Mouse (Mus musculus): Measurements from ENCODE around the gene Fgf4. TPM values are rescaled to one million over a fixed set of nuclear protein-coding genes. Genes with fewer than 3 reads are reported as not detected.
"Not testable (repeated sequence)": the region's sequence is repeated elsewhere in the genome, so short reads cannot be mapped to it uniquely, and the experiment has no call there.

Gene Fgf4
- polyA plus RNA-seq, 1 experiment from 2014 or later, result not detected

GRCm38 (mm10) chr7:144873160-144873559 is 26.0 kb downstream of the Fgf4 start:
- H3K4me2 ChIP-seq, result no peak overlapping the region
- H3K9ac ChIP-seq, result no peak overlapping the region
- WGBS, result 75% methylated on average over 4 of the region's 4 CpGs
- no peaks in the 10 kb centered on the region for H3K9me3 ChIP-seq (replicated peaks)
- H3K4me3 ChIP-seq, result no peak overlapping the region
- no peaks in the 10 kb centered on the region for H3K36me3 ChIP-seq (ENCODE audit: poor library complexity, severe bottlenecking)
- peaks cover 3% of the 10 kb centered on the region; the same call in 1 of the 2 replicates for H3K27me3 ChIP-seq
- H3K27ac ChIP-seq, result no peak overlapping the region
- peaks cover 9% of the 10 kb centered on the region for H3K4me1 ChIP-seq
- no peak for ATAC-seq

GRCm38 (mm10) chr7:144874226-144874625 is 27.1 kb downstream of the Fgf4 start:
- WGBS, result 61% methylated on average over 4 of the region's 4 CpGs
- ATAC-seq, result no peak
- no peaks in the 10 kb centered on the region for H3K36me3 ChIP-seq (ENCODE audit: poor library complexity, severe bottlenecking)

GRCm38 (mm10) chr7:144878401-144878800 is 31.2 kb downstream of the Fgf4 start:
- no peak for ATAC-seq
- H3K9ac ChIP-seq, result no peak overlapping the region
- H3K4me1 ChIP-seq, result peaks cover 9% of the 10 kb centered on the region
- no peak overlapping the region for H3K4me3 ChIP-seq
- 100% methylated on average over 1 of the region's 1 CpGs for WGBS
- H3K27ac ChIP-seq, result no peak overlapping the region
- no peaks in the 10 kb centered on the region for H3K9me3 ChIP-seq (replicated peaks)
- no peak overlapping the region for H3K4me2 ChIP-seq
- no peaks in the 10 kb centered on the region for H3K36me3 ChIP-seq (ENCODE audit: poor library complexity, severe bottlenecking)
- peaks cover 3% of the 10 kb centered on the region; the same call in 1 of the 2 replicates for H3K27me3 ChIP-seq

More at GRCm38 (mm10) chr7:144874226-144874625, 27.1 kb downstream of the Fgf4 start:
- Histone ChIP-seq H3K4me3 (no peak overlapping the region), H3K9ac (no peak overlapping the region), H3K9me3 (replicated peaks) (no peaks in the 10 kb centered on the region), H3K4me2 (no peak overlapping the region), H3K27me3 (peaks cover 3% of the 10 kb centered on the region; the same call in 1 of the 2 replicates), H3K4me1 (peaks cover 9% of the 10 kb centered on the region), H3K27ac (no peak overlapping the region)

GRCm38 (mm10) chr7:144883106-144883505 is 35.9 kb downstream of the Fgf4 start:
- no peak overlapping the region for H3K27ac ChIP-seq
- no peaks in the 10 kb centered on the region for H3K4me1 ChIP-seq
- no peak overlapping the region for H3K4me3 ChIP-seq
- no peak for ATAC-seq
- H3K4me2 ChIP-seq, result no peak overlapping the region
- H3K9me3 ChIP-seq (replicated peaks), result no peaks in the 10 kb centered on the region
- 0 out of 2 replicates have a peak, but pooled peaks cover 6% of the 10 kb centered on the region for H3K27me3 ChIP-seq
- WGBS, result 40% methylated on average over 2 of the region's 2 CpGs
- no peaks in the 10 kb centered on the region for H3K36me3 ChIP-seq (ENCODE audit: poor library complexity, severe bottlenecking)
- no peak overlapping the region for H3K9ac ChIP-seq

GRCm38 (mm10) chr7:144887672-144888071 is 40.5 kb downstream of the Fgf4 start:
- Histone ChIP-seq H3K27ac (no peak overlapping the region), H3K27me3 (peaks cover 41% of the 10 kb centered on the region), H3K4me1 (peaks cover 8% of the 10 kb centered on the region; the same call in 1 of the 2 replicates), H3K36me3 (ENCODE audit: poor library complexity, severe bottlenecking) (no peaks in the 10 kb centered on the region), H3K4me2 (no peak overlapping the region), H3K4me3 (no peak overlapping the region), H3K9ac (no peak overlapping the region), H3K9me3 (replicated peaks) (no peaks in the 10 kb centered on the region)
- ATAC-seq, result no peak
- 88% methylated on average over 2 of the region's 2 CpGs for WGBS

- Histone ChIP-seq H3K27me3 (peaks cover 41% of the 10 kb centered on the region), H3K4me2 (no peak overlapping the region), H3K9me3 (replicated peaks) (no peaks in the 10 kb centered on the region), H3K4me1 (peaks cover 8% of the 10 kb centered on the region; the same call in 1 of the 2 replicates), H3K36me3 (ENCODE audit: poor library complexity, severe bottlenecking) (no peaks in the 10 kb centered on the region), H3K4me3 (no peak overlapping the region), H3K27ac (no peak overlapping the region), H3K9ac (no peak overlapping the region)
- no peak for ATAC-seq
- WGBS, result 7% methylated on average over 18 of the region's 18 CpGs
Measured at GRCm38 (mm10) chr7:144888564-144889299, 41.6 kb downstream of the Fgf4 start.

- not testable (repeated sequence) for H3K36me3 ChIP-seq (ENCODE audit: poor library complexity, severe bottlenecking); H3K9me3 ChIP-seq (replicated peaks); H3K4me2 ChIP-seq; H3K9ac ChIP-seq; H3K4me3 ChIP-seq; H3K27ac ChIP-seq; ATAC-seq
- WGBS, result 83% methylated on average over 1 of the region's 1 CpGs
- H3K4me1 ChIP-seq, result peaks cover 21% of the 10 kb centered on the region
- peaks cover 47% of the 10 kb centered on the region for H3K27me3 ChIP-seq
Measured at GRCm38 (mm10) chr7:144890661-144891060, 43.5 kb downstream of the Fgf4 start.

GRCm38 (mm10) chr7:144891863-144892262 is 44.7 kb downstream of the Fgf4 start:
- H3K4me1 ChIP-seq, result peaks cover 33% of the 10 kb centered on the region
- no peaks in the 10 kb centered on the region for H3K36me3 ChIP-seq (ENCODE audit: poor library complexity, severe bottlenecking)
- H3K27me3 ChIP-seq, result peaks cover 59% of the 10 kb centered on the region
- H3K9me3 ChIP-seq (replicated peaks), result no peaks in the 10 kb centered on the region
- WGBS, result 93% methylated on average over 2 of the region's 2 CpGs
- ATAC-seq, result no peak
- no peak overlapping the region for H3K4me2 ChIP-seq
- H3K27ac ChIP-seq, result no peak overlapping the region
- H3K4me3 ChIP-seq, result no peak overlapping the region
- no peak overlapping the region for H3K9ac ChIP-seq

GRCm38 (mm10) chr7:144892322-144892721 is 45.2 kb downstream of the Fgf4 start:
- no peak for ATAC-seq
- 52% methylated on average over 6 of the region's 6 CpGs for WGBS
- Histone ChIP-seq H3K27me3 (peaks cover 60% of the 10 kb centered on the region), H3K27ac (no peak overlapping the region), H3K9me3 (replicated peaks) (no peaks in the 10 kb centered on the region), H3K4me3 (no peak overlapping the region), H3K36me3 (ENCODE audit: poor library complexity, severe bottlenecking) (no peaks in the 10 kb centered on the region), H3K4me2 (no peak overlapping the region), H3K9ac (no peak overlapping the region), H3K4me1 (peaks cover 37% of the 10 kb centered on the region)

GRCm38 (mm10) chr7:144894191-144894590 is 47.0 kb downstream of the Fgf4 start:
- H3K4me3 ChIP-seq, result no peak overlapping the region
- H3K27me3 ChIP-seq, result peaks cover 66% of the 10 kb centered on the region
- H3K4me2 ChIP-seq, result peak overlapping the region; percentile 94; the same call in 1 of the 2 replicates
- no peaks in the 10 kb centered on the region for H3K9me3 ChIP-seq (replicated peaks)
- no peaks in the 10 kb centered on the region for H3K36me3 ChIP-seq (ENCODE audit: poor library complexity, severe bottlenecking)
- no peak for ATAC-seq
- H3K27ac ChIP-seq, result no peak overlapping the region
- WGBS, result 0% methylated on average over 5 of the region's 5 CpGs
- no peak overlapping the region for H3K9ac ChIP-seq
- H3K4me1 ChIP-seq, result peaks cover 37% of the 10 kb centered on the region

GRCm38 (mm10) chr7:144894706-144895105 is 47.5 kb downstream of the Fgf4 start:
- no peak for ATAC-seq
- peak overlapping the region; percentile 94 for H3K4me2 ChIP-seq
- H3K27me3 ChIP-seq, result peaks cover 66% of the 10 kb centered on the region
- no peaks in the 10 kb centered on the region for H3K9me3 ChIP-seq (replicated peaks)
- peaks cover 36% of the 10 kb centered on the region for H3K4me1 ChIP-seq
- WGBS, result 4% methylated on average over 4 of the region's 4 CpGs
- H3K4me3 ChIP-seq, result peak overlapping the region; percentile 47
- no peaks in the 10 kb centered on the region for H3K36me3 ChIP-seq (ENCODE audit: poor library complexity, severe bottlenecking)
- H3K27ac ChIP-seq, result peak overlapping the region; percentile 83
- H3K9ac ChIP-seq, result peak overlapping the region; percentile 65; the same call in 1 of the 2 replicates

GRCm38 (mm10) chr7:144895305-144896111 is 48.3 kb downstream of the Fgf4 start:
- Histone ChIP-seq H3K4me3 (peak overlapping the region; percentile 47), H3K4me1 (peaks cover 36% of the 10 kb centered on the region), H3K4me2 (peak overlapping the region; percentile 94), H3K36me3 (ENCODE audit: poor library complexity, severe bottlenecking) (no peaks in the 10 kb centered on the region), H3K9ac (peak overlapping the region; percentile 65), H3K27me3 (peaks cover 68% of the 10 kb centered on the region), H3K9me3 (replicated peaks) (no peaks in the 10 kb centered on the region), H3K27ac (peak overlapping the region; percentile 83)
- WGBS, result under 1% methylated on average over 37 of the region's 37 CpGs
- ATAC-seq, result peak; percentile 81
